Mouse (Mus musculus): Measurements from ENCODE around the gene Tbx1. TPM values are rescaled to one million over a fixed set of nuclear protein-coding genes. Genes with fewer than 3 reads are reported as not detected.

Gene Tbx1
- total RNA-seq, 2 experiments from 2014 or later, result 2.0 to 2.2 TPM

DNA sequence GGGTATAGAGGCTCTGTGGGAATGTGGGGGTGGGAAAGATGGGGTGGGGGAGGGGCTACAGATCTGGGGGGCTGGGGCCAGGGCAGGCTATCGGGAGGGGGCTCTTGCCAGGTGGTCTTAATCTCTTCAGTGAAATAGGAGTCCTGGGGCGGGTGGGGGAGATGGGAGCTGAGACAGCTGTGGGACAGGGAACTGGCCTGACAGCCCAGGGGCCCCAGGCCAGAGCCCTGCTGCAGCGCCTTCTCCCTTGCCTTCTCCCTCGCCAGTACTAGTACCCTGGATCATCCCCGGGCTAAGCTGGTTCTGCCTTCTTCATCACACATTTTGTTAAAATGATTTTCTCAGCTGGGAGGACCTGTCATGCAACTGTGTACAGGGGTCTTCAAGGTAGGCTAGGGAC lies 5.8 kb upstream of the Tbx1 start:
- intact Hi-C loops (cut with DNase I), result no loop called here
- no peak for DNase-seq (ENCODE audit: low spot score in 2 of 2)

DNA sequence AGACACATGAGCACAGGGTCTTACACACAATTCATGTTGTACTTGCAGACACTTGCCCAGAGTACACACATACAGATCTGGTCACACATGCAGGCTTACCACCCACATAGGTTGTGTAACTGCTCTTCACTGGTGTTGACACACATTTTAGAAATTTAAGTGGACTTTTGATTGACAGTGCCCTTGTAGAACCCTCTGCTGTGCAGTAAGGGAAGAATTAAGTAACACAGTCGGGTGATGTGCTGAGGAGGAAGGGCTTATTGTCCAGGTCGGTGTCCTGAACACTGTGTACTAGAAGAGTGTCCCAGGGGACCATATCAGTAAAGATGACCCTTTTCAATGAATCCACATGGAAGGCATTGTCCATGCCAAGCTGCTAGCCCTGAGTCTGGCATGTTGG lies 3.5 kb upstream of the Tbx1 start:
- intact Hi-C loops (cut with DNase I), result no loop called here

GRCm38 (mm10) chr16:18591047-18592018 lies 862 bp upstream of the Tbx1 start:
- intact Hi-C loops (cut with DNase I), result no loop called here
- DNase-seq (ENCODE audit: low spot score in 2 of 2), result no peak

More for the DNA sequence above, 3.5 kb upstream of the Tbx1 start:
- no peak for DNase-seq (ENCODE audit: low spot score in 2 of 2)

DNA sequence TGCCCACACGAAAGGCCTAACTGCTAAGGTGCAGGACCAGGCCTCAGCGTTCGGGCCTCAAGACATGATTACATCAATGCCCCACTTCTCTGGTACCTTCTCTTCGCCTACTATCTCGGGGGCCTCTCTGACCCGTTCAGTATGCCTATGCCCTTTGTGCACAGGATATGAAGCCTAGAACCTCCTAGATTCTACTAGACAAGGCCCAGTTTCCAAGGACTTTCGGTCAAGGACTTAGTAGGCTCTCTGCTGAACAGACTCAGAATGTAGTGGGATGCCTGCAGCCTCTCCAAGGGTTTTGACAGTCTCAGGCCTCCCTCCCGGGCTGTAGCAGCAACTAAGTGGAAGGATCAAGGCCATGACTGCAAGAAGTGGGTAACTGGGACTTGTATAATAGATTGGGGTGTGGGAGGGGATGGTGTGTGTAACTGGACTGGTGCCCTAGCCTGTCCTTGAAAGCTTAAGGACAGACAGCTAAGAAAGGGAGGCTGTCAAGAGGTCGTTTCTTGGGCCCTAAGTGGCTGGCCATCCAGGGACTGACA lies 1.3 kb downstream of the Tbx1 start:
- DNase-seq (ENCODE audit: low spot score in 2 of 2), result no peak
- intact Hi-C loops (cut with DNase I), result no loop called here

- no peak for DNase-seq (ENCODE audit: low spot score in 2 of 2)
- intact Hi-C loops (cut with DNase I), result no loop called here
Measured at GRCm38 (mm10) chr16:18588738-18589055, 1.8 kb downstream of the Tbx1 start.

DNA sequence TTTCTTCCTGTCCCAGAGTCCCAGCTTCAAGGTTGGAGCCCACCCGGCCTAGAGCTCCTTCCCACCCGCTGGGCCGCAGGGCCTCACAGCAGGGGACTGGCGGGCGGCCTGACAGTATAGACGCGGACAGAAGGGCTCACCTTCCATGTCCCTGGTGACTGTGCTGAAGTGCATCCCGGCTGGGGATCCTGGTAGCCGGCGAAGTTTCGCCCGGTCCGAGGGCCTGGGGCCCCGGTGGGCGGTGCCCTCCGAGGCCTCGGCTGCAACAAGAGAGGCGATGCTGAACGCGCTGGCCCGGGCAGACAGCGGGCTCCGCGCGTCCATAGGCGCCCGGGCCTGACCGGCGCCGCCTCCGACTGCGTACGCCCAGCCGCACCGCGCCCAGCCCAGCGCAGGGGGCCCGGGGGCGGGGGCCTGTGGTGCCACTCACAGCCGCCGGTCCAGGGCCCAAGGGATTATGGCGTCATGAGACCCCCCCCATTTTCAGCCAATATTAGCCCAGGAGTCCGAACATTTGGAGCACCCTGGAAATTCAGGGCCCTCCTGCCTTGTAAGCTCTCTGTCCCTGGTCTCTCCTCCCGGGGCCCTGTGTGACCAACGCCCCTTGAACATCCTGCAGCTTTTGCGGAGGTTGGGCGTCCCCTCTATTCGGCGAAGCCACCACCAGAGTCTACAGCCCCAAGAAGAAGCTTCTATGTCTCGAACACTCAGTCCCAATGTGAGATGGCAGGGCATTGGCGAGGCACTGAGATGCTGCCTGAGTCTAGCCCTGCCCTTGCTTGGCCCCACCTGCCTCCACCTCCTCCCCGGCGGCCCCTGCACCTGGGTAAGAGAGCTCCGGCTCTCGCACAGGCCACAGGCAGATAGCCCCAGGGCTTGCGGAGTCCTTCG lies 2.4 kb downstream of the Tbx1 start:
- intact Hi-C loops (cut with DNase I), result no loop called here
- no peak for DNase-seq (ENCODE audit: low spot score in 2 of 2)

DNA sequence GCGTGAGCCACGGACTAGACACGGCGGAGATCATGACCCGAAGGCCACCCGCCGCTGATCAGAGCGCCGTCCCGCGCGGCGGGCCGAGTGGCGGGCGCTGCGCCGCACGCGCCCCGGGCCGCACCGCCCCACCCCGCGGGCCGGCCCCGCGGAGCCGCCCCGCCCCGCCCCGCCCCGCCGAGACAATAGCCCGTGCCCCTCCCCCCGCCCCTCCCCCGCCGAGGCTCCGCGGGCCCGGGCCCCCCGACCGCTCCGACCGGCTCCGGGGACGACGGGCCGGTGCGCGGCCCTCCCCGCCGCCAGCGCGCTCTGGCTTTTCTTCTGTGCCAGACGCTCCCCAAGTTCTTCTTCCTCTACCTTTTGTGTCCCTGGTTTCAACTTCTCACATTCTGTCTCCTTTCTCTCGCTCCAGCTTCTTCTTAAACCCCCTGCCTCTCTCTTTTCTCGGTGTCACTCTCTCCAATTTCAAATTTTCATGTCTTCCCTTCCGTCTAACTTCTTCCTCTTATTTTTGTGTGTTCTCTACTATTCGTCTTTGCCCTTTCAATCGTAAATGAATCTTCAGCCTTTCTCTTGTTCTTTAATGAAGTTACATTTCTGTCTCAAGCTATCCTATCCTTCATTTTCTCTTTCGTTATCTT lies 3.4 kb downstream of the Tbx1 start:
- intact Hi-C loops (cut with DNase I), result no loop called here
- DNase-seq (ENCODE audit: low spot score in 2 of 2), result no peak

GRCm38 (mm10) chr16:18586076-18586905 lies 4.2 kb downstream of the Tbx1 start:
- DNase-seq (ENCODE audit: low spot score in 2 of 2), result no peak
- intact Hi-C loops (cut with DNase I), result no loop called here

DNA sequence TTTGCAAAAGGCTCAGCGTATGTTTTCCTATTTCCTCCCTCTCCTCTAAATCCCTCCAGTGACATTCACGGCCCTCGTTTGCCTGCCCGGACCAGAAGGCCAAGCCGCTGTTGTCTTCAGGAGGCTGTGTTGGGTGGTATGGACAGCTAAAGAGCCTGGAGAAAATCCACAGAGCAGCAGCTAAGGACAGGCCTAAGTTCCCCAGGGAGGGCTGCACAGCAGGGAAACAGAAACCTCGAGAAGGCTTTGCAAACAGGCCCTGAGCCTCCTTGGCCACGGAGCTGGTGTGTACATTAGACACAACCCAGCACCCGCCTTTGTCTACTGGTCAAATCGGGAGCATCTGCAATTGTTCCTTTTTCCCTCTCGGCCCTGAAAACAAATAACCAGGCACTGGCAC lies 4.8 kb downstream of the Tbx1 start:
- DNase-seq (ENCODE audit: low spot score in 2 of 2), result no peak
- intact Hi-C loops (cut with DNase I), result no loop called here

DNA sequence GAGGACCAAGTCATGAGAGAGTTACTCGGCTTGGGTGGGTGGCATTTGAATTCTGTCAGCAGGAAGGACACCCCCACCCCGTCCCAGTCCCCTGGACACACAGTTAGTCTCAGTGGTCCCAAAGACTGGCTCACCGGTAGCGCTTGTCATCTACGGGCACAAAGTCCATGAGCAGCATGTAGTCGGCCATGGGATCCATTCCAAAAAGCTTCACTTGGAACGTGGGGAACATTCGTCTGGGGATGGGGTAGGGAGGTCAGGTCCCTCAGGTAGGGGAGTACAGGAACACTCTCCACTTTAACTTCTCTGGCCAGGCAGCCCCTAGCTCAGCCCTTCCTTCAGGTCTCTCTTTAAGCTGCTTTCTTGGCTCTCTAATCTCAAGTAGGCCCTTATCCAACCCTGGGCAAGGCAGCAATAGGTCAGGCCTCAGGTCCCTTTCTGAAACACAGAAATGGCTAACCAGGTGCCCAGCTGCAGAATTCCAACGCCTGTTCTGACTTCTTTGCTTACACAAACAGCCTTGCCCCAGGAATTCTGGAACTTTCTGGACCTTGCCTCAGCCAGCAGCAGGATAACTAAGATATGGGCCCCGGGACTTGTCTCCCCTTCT lies 5.5 kb downstream of the Tbx1 start:
- intact Hi-C loops (cut with DNase I), result no loop called here

DNA sequence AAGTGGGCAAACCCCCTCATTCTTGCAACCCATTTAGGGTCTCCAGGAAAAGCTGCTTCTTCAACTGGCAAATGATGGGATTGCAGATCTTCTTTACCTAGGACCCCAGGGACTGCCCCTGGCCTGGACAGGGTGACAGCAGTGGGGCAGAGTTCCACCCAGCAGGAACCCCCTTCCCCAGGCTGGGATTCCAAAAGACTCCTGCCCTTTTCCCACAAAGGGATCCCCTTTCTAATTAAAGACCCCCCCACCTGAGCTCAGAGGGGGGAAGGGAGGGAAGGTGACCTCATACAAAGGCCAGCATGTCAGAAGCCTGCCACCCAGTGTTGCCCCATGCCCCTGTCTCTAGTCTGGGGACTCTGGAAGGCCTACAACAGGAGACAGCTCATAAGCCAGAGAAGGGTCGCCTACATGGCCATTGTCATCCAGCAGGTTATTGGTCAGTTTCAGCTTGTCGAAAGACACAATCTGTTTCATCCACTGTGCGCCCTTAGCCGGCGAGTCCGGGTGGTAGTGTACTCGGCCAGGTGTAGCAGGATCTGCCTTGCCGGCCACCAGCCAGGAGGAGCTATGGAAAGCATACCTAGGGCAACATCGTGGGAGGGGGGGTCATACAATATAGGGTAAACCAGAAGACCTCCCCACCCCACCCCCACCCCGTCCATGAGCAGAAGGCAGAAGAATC lies 6.7 kb downstream of the Tbx1 start:
- intact Hi-C loops (cut with DNase I), result no loop called here
- DNase-seq (ENCODE audit: low spot score in 2 of 2), result no peak

More for the DNA sequence above, 5.5 kb downstream of the Tbx1 start:
- no peak for DNase-seq (ENCODE audit: low spot score in 2 of 2)

GRCm38 (mm10) chr16:18583169-18583568 lies 7.3 kb downstream of the Tbx1 start:
- DNase-seq (ENCODE audit: low spot score in 2 of 2), result no peak
- intact Hi-C loops (cut with DNase I), result no loop called here

DNA sequence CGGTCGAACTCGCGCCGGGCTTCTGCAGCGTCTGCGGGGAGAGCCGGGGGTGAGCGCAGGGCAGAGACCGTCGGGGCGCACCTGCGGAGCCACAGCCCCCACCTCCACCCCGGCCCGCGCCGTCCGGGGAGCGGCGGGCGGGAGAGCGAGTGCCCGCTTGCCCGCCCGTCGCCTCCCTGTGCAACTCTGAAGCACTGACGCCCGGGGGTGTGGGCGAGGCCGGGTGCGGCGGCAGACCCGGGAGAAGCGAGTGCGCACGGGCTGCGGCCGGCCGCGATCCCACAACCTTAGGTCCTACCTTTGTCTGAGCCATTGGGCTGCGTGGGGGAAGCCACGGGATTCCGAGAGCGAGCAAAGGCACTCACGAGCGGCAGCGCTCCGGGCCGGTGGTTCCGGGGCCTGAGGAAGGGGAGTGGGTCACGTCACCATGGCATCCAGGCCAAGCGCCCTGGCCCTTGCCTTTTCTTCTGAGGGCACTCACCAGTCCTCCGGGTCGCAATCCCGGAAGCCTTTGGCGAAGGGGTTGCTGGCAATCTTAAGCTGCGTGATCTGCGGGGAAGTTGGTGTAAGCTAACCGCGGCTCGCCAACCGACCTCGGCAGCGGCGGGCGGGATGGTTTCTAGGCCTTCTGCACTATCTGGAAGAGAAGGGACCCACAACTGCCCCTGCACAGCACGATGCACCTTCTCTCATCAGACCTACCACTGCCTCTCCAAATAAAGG lies 7.9 kb downstream of the Tbx1 start:
- intact Hi-C loops (cut with DNase I), result no loop called here
- DNase-seq (ENCODE audit: low spot score in 2 of 2), result no peak

- no peak for DNase-seq (ENCODE audit: low spot score in 2 of 2)
- intact Hi-C loops (cut with DNase I), result no loop called here
Measured at GRCm38 (mm10) chr16:18581623-18582205, 8.8 kb downstream of the Tbx1 start.

DNA sequence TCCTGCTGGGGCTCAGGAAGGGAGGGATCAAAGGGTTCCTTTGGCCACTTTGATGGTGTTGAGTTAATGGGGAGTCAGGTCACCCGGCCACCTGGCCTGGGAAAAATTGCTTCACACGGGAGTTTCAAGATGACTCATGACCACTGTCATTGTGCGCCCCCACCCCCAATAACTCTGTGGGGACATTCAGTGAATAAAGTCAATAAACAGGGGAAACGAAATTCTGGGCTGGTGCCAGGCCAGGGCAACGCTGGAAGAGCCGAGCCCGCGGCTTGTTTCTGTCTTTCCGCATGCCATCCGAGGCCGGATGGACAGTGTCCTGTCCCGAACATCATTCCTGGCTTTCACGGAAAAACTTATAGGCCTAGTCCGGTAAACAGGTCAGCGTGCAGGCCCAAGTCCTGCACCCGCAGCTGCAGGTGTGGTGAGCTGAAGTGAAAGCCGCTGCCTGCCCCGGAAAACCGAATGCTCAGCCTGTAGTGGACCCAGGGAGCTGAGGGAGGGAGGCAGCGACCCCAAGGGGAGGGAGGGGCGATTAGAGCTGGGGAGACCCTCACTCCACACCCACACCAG lies 9.3 kb downstream of the Tbx1 start:
- DNase-seq (ENCODE audit: low spot score in 2 of 2), result no peak
- intact Hi-C loops (cut with DNase I), result no loop called here

- no peak for DNase-seq (ENCODE audit: low spot score in 2 of 2)
- intact Hi-C loops (cut with DNase I), result no loop called here
Measured at GRCm38 (mm10) chr16:18580389-18580788, 10.1 kb downstream of the Tbx1 start.

Data from left cerebral cortex, postnatal 14 days (tissue).